Mouse (Mus musculus) intestine, embryonic 16.5 days (tissue): Measurements from ENCODE around the gene Tmem156. TPM values are rescaled to one million over a fixed set of nuclear protein-coding genes. Genes with fewer than 3 reads are reported as not detected.

Source experiments
- ATAC-seq: fragments of 200-750 bp; cut with Nextera tagmentation; 2 replicates; pipeline ENCODE4 v1.8.0; 2017; ENCODE audit warnings: moderate TSS enrichment, moderate library complexity
- H3K27ac ChIP-seq: fragments of 300-500 bp; sonication (generic); 2 replicates; pipeline ENCODE4 v1.5.1; 2014; ENCODE audit warnings: mild to moderate bottlenecking, low read length
- H3K27me3 ChIP-seq: fragments of 300-500 bp; sonication (generic); replicated peaks from 2 replicates; pipeline ENCODE4 v1.6.1; 2014; ENCODE audit warnings: low read length, control low read depth, mixed read lengths; ENCODE audit not compliant: control insufficient read depth, insufficient read depth
- H3K36me3 ChIP-seq: fragments of 300-500 bp; sonication (generic); 2 replicates; pipeline ENCODE4 v1.6.1; 2014; ENCODE audit warnings: low read length, control low read depth; ENCODE audit not compliant: control insufficient read depth, insufficient read depth
- H3K4me1 ChIP-seq: fragments of 300-500 bp; sonication (generic); 2 replicates; pipeline ENCODE4 v1.6.1; 2014; ENCODE audit warnings: low read length, control low read depth, mixed read lengths; ENCODE audit not compliant: control insufficient read depth, insufficient read depth
- H3K4me2 ChIP-seq: fragments of 300-500 bp; sonication (generic); 2 replicates; pipeline ENCODE4 v1.6.1; 2014; ENCODE audit warnings: low read depth, low read length, control low read depth
- H3K4me3 ChIP-seq: fragments of 300-500 bp; sonication (generic); 2 replicates; pipeline ENCODE4 v1.5.1; 2014; ENCODE audit warnings: mild to moderate bottlenecking, low read length
- H3K9ac ChIP-seq: fragments of 300-500 bp; sonication (generic); 2 replicates; pipeline ENCODE4 v1.6.1; 2014; ENCODE audit warnings: low read depth, low read length
- H3K9me3 ChIP-seq: fragments of 300-500 bp; sonication (generic); 2 replicates; pipeline ENCODE4 v1.6.1; 2016; ENCODE audit warnings: low read length, control low read depth; ENCODE audit not compliant: control insufficient read depth
- WGBS: fragments of 180-500 bp; shearing (Covaris S2); extraction: QIAGEN DNeasy Blood & Tissue Kit; methylation state at CpG from one replicate; pipeline ENCODE4 v1.1.7; 2014; 5-methylcytosine and 5-hydroxymethylcytosine counted together
- polyA plus RNA-seq: library from polyadenylated mRNA; unstranded; fragments of >200 nt; fragmentation: Nextera tagmentation; extraction: Ambion mirVana; gene quantifications from 2 replicates; pipeline ENCODE4 v1.2.1, GENCODE M21; 2015

The Tmem156 gene
- polyA plus RNA-seq, 1 experiment from 2014 or later: 2.1 TPM

DNA sequence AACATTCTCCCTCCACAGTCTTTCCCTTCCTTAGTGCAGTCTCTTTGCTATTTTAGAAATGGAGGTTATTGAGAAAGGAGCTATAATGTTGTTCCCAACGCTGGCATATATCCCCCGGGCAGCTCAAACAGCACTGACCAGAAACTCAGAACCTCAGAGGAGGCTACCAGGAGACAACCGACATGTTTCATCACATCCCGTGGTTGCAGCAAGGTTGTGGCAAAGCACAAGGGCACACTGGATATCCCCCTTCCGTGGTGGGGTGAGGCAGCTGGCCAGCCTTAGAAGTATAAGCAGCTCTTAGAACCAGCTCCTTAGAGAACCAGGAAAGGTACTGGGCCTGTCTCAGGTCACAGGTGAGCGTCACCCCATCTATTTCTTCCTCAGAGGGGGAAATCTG, 9.7 kb upstream of the Tmem156 start:
- WGBS: 88% methylated on average over 6 of the region's 6 CpGs
- H3K27ac ChIP-seq: no peak overlapping the region
- ATAC-seq: no peak

GRCm38 (mm10) chr5:65101209-65101608, 9.3 kb upstream of the Tmem156 start:
- Histone ChIP-seq H3K36me3 (no peaks in the 10 kb centered on the region), H3K9me3 (no peaks in the 10 kb centered on the region), H3K27me3 (no peaks in the 10 kb centered on the region), H3K27ac (no peak overlapping the region), H3K4me2 (no peak overlapping the region), H3K9ac (no peak overlapping the region), H3K4me1 (no peaks in the 10 kb centered on the region), H3K4me3 (no peak overlapping the region)
- ATAC-seq: no peak
- WGBS: 74% methylated on average over 5 of the region's 5 CpGs

More for the DNA sequence above, 9.7 kb upstream of the Tmem156 start:
- H3K36me3 ChIP-seq: no peaks in the 10 kb centered on the region
- H3K27me3 ChIP-seq: no peaks in the 10 kb centered on the region
- H3K4me2 ChIP-seq: no peak overlapping the region
- H3K9me3 ChIP-seq: no peaks in the 10 kb centered on the region
- no peak overlapping the region for H3K4me3 ChIP-seq
- no peaks in the 10 kb centered on the region for H3K4me1 ChIP-seq
- no peak overlapping the region for H3K9ac ChIP-seq

DNA sequence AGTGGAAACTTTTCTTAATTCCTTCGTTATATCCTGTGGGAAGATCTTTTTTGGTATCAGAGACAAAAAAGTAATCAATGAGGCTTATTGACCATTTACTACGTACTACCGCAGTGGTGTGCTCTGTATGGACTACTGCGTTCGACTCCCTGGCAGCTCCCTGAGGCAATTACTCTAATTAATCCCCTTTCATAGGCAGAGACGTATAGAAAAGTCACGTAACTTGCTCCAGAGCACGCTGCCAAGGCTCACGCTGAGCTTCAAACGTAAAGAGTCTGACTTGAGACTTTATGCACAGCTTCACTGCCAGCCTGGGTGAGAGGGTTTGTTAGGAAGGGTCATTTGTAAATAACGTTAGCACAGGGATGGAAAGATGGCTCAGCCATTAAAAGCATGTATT, 8.1 kb upstream of the Tmem156 start:
- no peaks in the 10 kb centered on the region for H3K36me3 ChIP-seq
- H3K27me3 ChIP-seq: no peaks in the 10 kb centered on the region
- H3K4me3 ChIP-seq: no peak overlapping the region
- H3K27ac ChIP-seq: no peak overlapping the region
- 80% methylated on average over 11 of the region's 11 CpGs for WGBS
- H3K4me2 ChIP-seq: no peak overlapping the region
- no peak for ATAC-seq
- H3K4me1 ChIP-seq: peaks cover 3% of the 10 kb centered on the region; the same call in 1 of the 2 replicates
- H3K9ac ChIP-seq: no peak overlapping the region
- H3K9me3 ChIP-seq: no peaks in the 10 kb centered on the region

DNA sequence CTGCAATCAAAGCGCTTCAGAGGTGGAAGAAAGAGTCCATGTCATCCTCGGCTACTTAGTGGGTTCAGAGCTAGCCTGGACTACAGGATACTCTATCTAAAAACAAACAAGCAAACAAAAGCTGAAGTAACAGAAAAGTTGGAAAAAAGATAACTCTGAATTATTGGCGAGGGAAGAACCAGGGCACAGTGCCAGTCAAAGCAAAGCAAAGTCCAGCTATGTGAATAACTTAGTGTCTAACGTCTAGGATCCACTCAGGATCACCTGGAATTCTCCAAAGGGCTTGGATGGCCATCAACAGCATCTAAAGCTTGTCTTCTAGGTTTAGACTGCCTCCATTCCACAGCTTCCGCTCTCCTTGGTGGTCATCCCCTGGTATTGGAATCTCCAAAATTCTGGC, 5.5 kb upstream of the Tmem156 start:
- ATAC-seq: no peak
- no peaks in the 10 kb centered on the region for H3K27me3 ChIP-seq
- H3K4me3 ChIP-seq: no peak overlapping the region
- no peak overlapping the region for H3K4me2 ChIP-seq
- H3K9me3 ChIP-seq: no peaks in the 10 kb centered on the region
- no peak overlapping the region for H3K9ac ChIP-seq
- no peak overlapping the region for H3K27ac ChIP-seq
- no peaks in the 10 kb centered on the region for H3K36me3 ChIP-seq
- H3K4me1 ChIP-seq: peaks cover 4% of the 10 kb centered on the region
- WGBS: 79% methylated on average over 5 of the region's 5 CpGs

- Histone ChIP-seq H3K27ac (no peak overlapping the region), H3K27me3 (no peaks in the 10 kb centered on the region), H3K36me3 (no peaks in the 10 kb centered on the region), H3K4me2 (no peak overlapping the region), H3K9me3 (no peaks in the 10 kb centered on the region), H3K4me1 (peaks cover 8% of the 10 kb centered on the region), H3K4me3 (no peak overlapping the region), H3K9ac (no peak overlapping the region)
- ATAC-seq: no peak
- WGBS: 55% methylated on average over 3 of the region's 3 CpGs
These were observed 4.9 kb upstream of the Tmem156 start for GRCm38 (mm10) chr5:65096805-65097204.

GRCm38 (mm10) chr5:65096082-65096481, 4.2 kb upstream of the Tmem156 start:
- WGBS: 84% methylated on average over 3 of the region's 3 CpGs
- ATAC-seq: no peak

GRCm38 (mm10) chr5:65094902-65095545, 3.1 kb upstream of the Tmem156 start:
- H3K4me1 ChIP-seq: peaks cover 8% of the 10 kb centered on the region
- 85% methylated on average over 7 of the region's 7 CpGs for WGBS
- H3K9me3 ChIP-seq: no peaks in the 10 kb centered on the region
- no peak overlapping the region for H3K27ac ChIP-seq
- H3K4me2 ChIP-seq: no peak overlapping the region
- no peak overlapping the region for H3K9ac ChIP-seq
- ATAC-seq: no peak
- H3K27me3 ChIP-seq: no peaks in the 10 kb centered on the region
- no peak overlapping the region for H3K4me3 ChIP-seq
- H3K36me3 ChIP-seq: no peaks in the 10 kb centered on the region

More at GRCm38 (mm10) chr5:65096082-65096481, 4.2 kb upstream of the Tmem156 start:
- Histone ChIP-seq H3K9me3 (no peaks in the 10 kb centered on the region), H3K4me2 (no peak overlapping the region), H3K4me1 (peaks cover 8% of the 10 kb centered on the region), H3K27me3 (no peaks in the 10 kb centered on the region), H3K36me3 (no peaks in the 10 kb centered on the region), H3K4me3 (no peak overlapping the region), H3K27ac (no peak overlapping the region), H3K9ac (no peak overlapping the region)

GRCm38 (mm10) chr5:65093769-65094168, 1.8 kb upstream of the Tmem156 start:
- H3K4me3 ChIP-seq: no peak overlapping the region
- no peak for ATAC-seq

DNA sequence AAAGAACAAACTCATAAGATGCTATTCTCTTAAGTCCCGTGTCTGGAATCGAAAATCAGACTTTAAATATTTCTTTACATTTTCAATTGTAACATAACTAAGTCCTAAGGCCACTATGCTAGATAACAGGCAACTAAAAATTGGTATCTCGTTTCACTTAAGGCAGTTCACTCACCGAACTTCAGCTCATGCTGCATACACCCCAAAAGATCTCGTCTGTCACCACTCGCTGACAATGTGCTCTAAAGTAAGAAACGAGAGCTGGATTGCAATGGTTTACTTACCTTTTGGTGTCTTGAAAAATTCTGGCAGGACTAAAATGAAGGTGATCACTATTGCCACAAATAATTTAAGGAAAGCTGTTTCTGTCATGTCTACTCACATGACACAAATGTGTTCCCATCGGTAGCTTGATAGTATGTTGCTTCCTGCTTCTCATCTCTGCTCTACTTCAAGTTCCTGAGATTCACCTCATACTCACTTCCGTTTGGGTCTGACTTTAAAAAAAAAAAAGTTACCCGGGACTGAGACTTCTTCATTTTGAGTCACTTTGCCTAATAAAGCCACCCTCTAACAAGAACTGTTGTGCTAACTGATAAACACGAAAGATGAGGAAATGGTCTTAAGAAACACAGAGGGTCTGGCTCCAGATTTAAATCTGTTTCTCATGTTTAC, 611 bp downstream of the Tmem156 start:
- H3K4me3 ChIP-seq: no peak overlapping the region
- WGBS: 57% methylated on average over 11 of the region's 11 CpGs
- peaks cover 11% of the 10 kb centered on the region for H3K4me1 ChIP-seq
- ATAC-seq: no peak
- H3K9ac ChIP-seq: no peak overlapping the region
- no peaks in the 10 kb centered on the region for H3K9me3 ChIP-seq
- no peak overlapping the region for H3K4me2 ChIP-seq
- no peaks in the 10 kb centered on the region for H3K36me3 ChIP-seq
- no peak overlapping the region; the same call in 1 of the 2 replicates for H3K27ac ChIP-seq
- H3K27me3 ChIP-seq: no peaks in the 10 kb centered on the region

More at GRCm38 (mm10) chr5:65093769-65094168, 1.8 kb upstream of the Tmem156 start:
- no peaks in the 10 kb centered on the region for H3K36me3 ChIP-seq
- no peaks in the 10 kb centered on the region for H3K27me3 ChIP-seq
- no peak overlapping the region for H3K27ac ChIP-seq
- H3K9me3 ChIP-seq: no peaks in the 10 kb centered on the region
- H3K9ac ChIP-seq: no peak overlapping the region
- H3K4me1 ChIP-seq: peaks cover 8% of the 10 kb centered on the region
- no peak overlapping the region for H3K4me2 ChIP-seq
